Mouse (Mus musculus): Measurements from ENCODE around the gene Ccl21a. TPM values are rescaled to one million over a fixed set of nuclear protein-coding genes. Genes with fewer than 3 reads are reported as not detected.

Gene Ccl21a
- not detected for polyA plus RNA-seq (2014; fragmentation: Illumina TruSeq; extraction: RNeasy Lipid Tissue Mini Kit (QIAGEN cat#74804); ENCODE audit: low read depth, low replicate concordance)

DNA sequence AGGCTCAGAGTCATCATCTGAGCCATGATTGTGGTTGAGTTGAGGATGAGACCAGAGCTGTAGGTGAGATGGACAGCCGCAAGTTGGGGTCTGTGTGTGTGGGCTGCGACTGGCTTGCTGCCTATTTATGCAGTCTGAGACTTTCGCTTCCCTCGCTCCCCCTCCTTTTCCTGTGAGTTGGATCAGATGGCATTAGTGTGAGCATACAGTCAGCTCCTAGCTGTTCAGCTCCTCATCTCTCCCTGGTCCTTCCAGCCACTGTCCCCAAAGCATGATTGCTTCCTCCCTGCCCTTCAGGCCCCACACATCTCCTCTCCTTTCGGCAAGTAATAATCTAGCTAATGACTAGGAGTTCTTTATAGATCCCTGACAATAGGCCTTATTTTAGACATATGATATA, at the start of gene Ccl21a:
Gene Ccl21a, minus strand, starts transcription at position 101 of the 400 bp plus-strand sequence.

DNA sequence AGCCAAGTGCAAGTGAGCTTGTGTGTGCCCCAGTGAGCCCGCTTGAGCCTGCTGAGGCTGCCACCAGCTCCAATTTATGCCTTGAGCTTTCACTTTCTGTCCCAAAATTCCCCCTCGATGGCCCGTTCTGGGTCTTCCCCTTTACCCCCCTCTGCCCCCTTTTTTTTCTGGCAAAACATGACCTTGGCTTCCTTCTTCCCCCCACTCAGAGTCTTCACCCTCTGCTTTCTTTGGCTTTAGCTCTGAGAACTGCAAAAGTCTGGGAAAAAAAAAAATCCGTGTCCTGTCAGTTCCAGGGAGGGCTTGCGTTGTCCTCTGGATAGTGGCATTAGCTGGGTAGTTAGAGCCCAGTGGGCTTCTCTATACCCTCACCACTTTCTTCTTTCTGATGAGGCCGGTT, 17.3 kb downstream of the Ccl21a start, which contains the start of gene Ccl19:
Gene Ccl19, minus strand, starts transcription at position 101 of the 400 bp plus-strand sequence.

DNA sequence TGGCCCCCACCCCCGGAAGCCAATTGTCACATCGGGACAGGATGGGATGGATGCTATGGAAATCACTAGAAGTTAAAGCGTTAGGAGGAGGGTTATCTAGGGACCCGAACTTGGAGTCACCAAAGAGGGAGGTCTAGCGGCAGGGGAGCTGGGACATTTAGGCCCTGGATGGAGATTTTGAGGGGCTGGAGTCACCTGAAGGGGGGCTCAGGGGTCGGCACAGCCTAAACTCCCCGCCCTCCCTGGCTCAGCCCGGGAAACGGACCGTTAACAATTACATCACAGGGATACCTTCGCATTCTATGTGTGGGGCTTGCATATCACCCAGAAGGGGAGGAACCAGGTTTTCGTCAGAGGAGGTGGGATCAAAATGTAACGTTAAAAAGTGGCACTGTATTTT, 38.5 kb downstream of the Ccl21a start, which contains the start of gene 4930578G10Rik:
Gene 4930578G10Rik, plus strand, starts transcription at position 301 of the 400 bp plus-strand sequence.

Other genes with a start within 250 kb of the Ccl21a start
- gene Fam205a2, start 245.8 kb downstream of the Ccl21a start, polyA plus RNA-seq (2014; fragmentation: Illumina TruSeq; extraction: RNeasy Lipid Tissue Mini Kit (QIAGEN cat#74804); ENCODE audit: low read depth, low replicate concordance): not detected
- not detected for gene Gm10591, start 161.8 kb downstream of the Ccl21a start, polyA plus RNA-seq (2014; fragmentation: Illumina TruSeq; extraction: RNeasy Lipid Tissue Mini Kit (QIAGEN cat#74804); ENCODE audit: low read depth, low replicate concordance)
- gene Gm2564, start 144.3 kb downstream of the Ccl21a start, polyA plus RNA-seq (2014; fragmentation: Illumina TruSeq; extraction: RNeasy Lipid Tissue Mini Kit (QIAGEN cat#74804); ENCODE audit: low read depth, low replicate concordance): not detected
- not detected for gene Ccl27b, start 118.7 kb downstream of the Ccl21a start, polyA plus RNA-seq (2014; fragmentation: Illumina TruSeq; extraction: RNeasy Lipid Tissue Mini Kit (QIAGEN cat#74804); ENCODE audit: low read depth, low replicate concordance)
- not detected for gene Il11ra2, start 112.1 kb downstream of the Ccl21a start, polyA plus RNA-seq (2014; fragmentation: Illumina TruSeq; extraction: RNeasy Lipid Tissue Mini Kit (QIAGEN cat#74804); ENCODE audit: low read depth, low replicate concordance)
- gene 4930578G10Rik, start 38.4 kb downstream of the Ccl21a start, polyA plus RNA-seq (2014; fragmentation: Illumina TruSeq; extraction: RNeasy Lipid Tissue Mini Kit (QIAGEN cat#74804); ENCODE audit: low read depth, low replicate concordance): not detected
- not detected for gene Ccl19, start 17.4 kb downstream of the Ccl21a start, polyA plus RNA-seq (2014; fragmentation: Illumina TruSeq; extraction: RNeasy Lipid Tissue Mini Kit (QIAGEN cat#74804); ENCODE audit: low read depth, low replicate concordance)
- not detected for gene Fam205a1, start 79.9 kb upstream of the Ccl21a start, polyA plus RNA-seq (2014; fragmentation: Illumina TruSeq; extraction: RNeasy Lipid Tissue Mini Kit (QIAGEN cat#74804); ENCODE audit: low read depth, low replicate concordance)
- gene Gm12394, start 82.8 kb upstream of the Ccl21a start, polyA plus RNA-seq (2014; fragmentation: Illumina TruSeq; extraction: RNeasy Lipid Tissue Mini Kit (QIAGEN cat#74804); ENCODE audit: low read depth, low replicate concordance): not detected
- gene Fam205c, start 100.2 kb upstream of the Ccl21a start, polyA plus RNA-seq (2014; fragmentation: Illumina TruSeq; extraction: RNeasy Lipid Tissue Mini Kit (QIAGEN cat#74804); ENCODE audit: low read depth, low replicate concordance): not detected
- 0.11 TPM for gene Phf24, start 142.7 kb upstream of the Ccl21a start, polyA plus RNA-seq (2014; fragmentation: Illumina TruSeq; extraction: RNeasy Lipid Tissue Mini Kit (QIAGEN cat#74804); ENCODE audit: low read depth, low replicate concordance)
- 0.19 TPM for gene Dnajb5, start 175.8 kb upstream of the Ccl21a start, polyA plus RNA-seq (2014; fragmentation: Illumina TruSeq; extraction: RNeasy Lipid Tissue Mini Kit (QIAGEN cat#74804); ENCODE audit: low read depth, low replicate concordance)
- not detected for gene 1700022I11Rik, start 195.6 kb upstream of the Ccl21a start, polyA plus RNA-seq (2014; fragmentation: Illumina TruSeq; extraction: RNeasy Lipid Tissue Mini Kit (QIAGEN cat#74804); ENCODE audit: low read depth, low replicate concordance)
- gene Vcp, start 226.5 kb upstream of the Ccl21a start, polyA plus RNA-seq (2014; fragmentation: Illumina TruSeq; extraction: RNeasy Lipid Tissue Mini Kit (QIAGEN cat#74804); ENCODE audit: low read depth, low replicate concordance): 159 TPM
- 1.6 TPM for gene Fancg, start 236.5 kb upstream of the Ccl21a start, polyA plus RNA-seq (2014; fragmentation: Illumina TruSeq; extraction: RNeasy Lipid Tissue Mini Kit (QIAGEN cat#74804); ENCODE audit: low read depth, low replicate concordance)